Mouse (Mus musculus): ENCODE data around the gene Jade3.

- no peak for TF ChIP-seq CTCF (IDR thresholded peaks at IDR 0.05; ENCODE audit: control insufficient read depth, insufficient read depth, low read length)
- TF ChIP-seq POLR2A (IDR thresholded peaks at IDR 0.05; ENCODE audit: borderline replicate concordance, control insufficient read depth, low read depth, low read length): no peak
Measured at GRCm38 (mm10) chrX:20521578-20521977, 96.1 kb downstream of the Jade3 start.
